Mouse (Mus musculus): ENCODE data around the gene Zfp111.

- TF ChIP-seq POLR2A (IDR thresholded peaks at IDR 0.05; ENCODE audit: low read depth, low read length) (no peak), CTCF (IDR thresholded peaks at IDR 0.05; ENCODE audit: borderline replicate concordance, insufficient read depth, low read length) (no peak)
Measured at GRCm38 (mm10) chr7:24196961-24197360, 14.3 kb downstream of the Zfp111 start.
